Mouse (Mus musculus) hindbrain, embryonic 13.5 days (tissue): ENCODE data around the gene Tango6. TPM values are rescaled to one million over a fixed set of nuclear protein-coding genes. Genes with fewer than 3 reads are reported as not detected.
"Not testable (repeated sequence)": the region's sequence is repeated elsewhere in the genome, so short reads cannot be mapped to it uniquely, and the experiment has no call there.

Source experiments
- ATAC-seq: fragments of 200-750 bp; cut with Nextera tagmentation; 2 replicates; pipeline ENCODE4 v1.8.0; 2017; ENCODE audit warnings: moderate TSS enrichment; ENCODE audit not compliant: low FRiP score
- H3K27ac ChIP-seq: fragments of 300-500 bp; sonication (generic); 2 replicates; pipeline ENCODE4 v1.5.1; 2015; ENCODE audit warnings: inconsistent platforms, mild to moderate bottlenecking, moderate library complexity
- H3K27me3 ChIP-seq: fragments of 300-500 bp; sonication (generic); 2 replicates; pipeline ENCODE4 v1.6.1; 2015; ENCODE audit warnings: mild to moderate bottlenecking, inconsistent platforms
- H3K36me3 ChIP-seq: fragments of 300-500 bp; sonication (generic); 2 replicates; pipeline ENCODE4 v1.6.1; 2015; ENCODE audit warnings: mild to moderate bottlenecking, inconsistent platforms
- H3K4me1 ChIP-seq: fragments of 300-500 bp; sonication (generic); replicated peaks from 2 replicates; pipeline ENCODE4 v1.6.1; 2015; ENCODE audit warnings: inconsistent platforms
- H3K4me2 ChIP-seq: fragments of 300-500 bp; sonication (generic); 2 replicates; pipeline ENCODE4 v1.6.1; 2015; ENCODE audit warnings: inconsistent platforms, mild to moderate bottlenecking, moderate library complexity
- H3K4me3 ChIP-seq: fragments of 300-500 bp; sonication (generic); 2 replicates; pipeline ENCODE4 v1.5.1; 2015; ENCODE audit warnings: mild to moderate bottlenecking, inconsistent platforms
- H3K9ac ChIP-seq: fragments of 300-500 bp; sonication (generic); 2 replicates; pipeline ENCODE4 v1.6.1; 2015; ENCODE audit warnings: mild to moderate bottlenecking, inconsistent platforms
- H3K9me3 ChIP-seq: fragments of 300-500 bp; sonication (generic); 2 replicates; pipeline ENCODE4 v1.6.1; 2016; ENCODE audit warnings: inconsistent platforms
- WGBS: fragments of 180-500 bp; shearing (Covaris S2); methylation state at CpG from one replicate; pipeline ENCODE4 v1.1.7; 2015; 5-methylcytosine and 5-hydroxymethylcytosine counted together
- polyA plus RNA-seq: library from polyadenylated mRNA; unstranded; fragments of >200 nt; fragmentation: Nextera tagmentation; extraction: Ambion mirVana; gene quantifications from 2 replicates; pipeline ENCODE4 v1.2.1, GENCODE M21; 2015

Gene Tango6
- polyA plus RNA-seq, 1 experiment from 2014 or later: 6.6 TPM

DNA sequence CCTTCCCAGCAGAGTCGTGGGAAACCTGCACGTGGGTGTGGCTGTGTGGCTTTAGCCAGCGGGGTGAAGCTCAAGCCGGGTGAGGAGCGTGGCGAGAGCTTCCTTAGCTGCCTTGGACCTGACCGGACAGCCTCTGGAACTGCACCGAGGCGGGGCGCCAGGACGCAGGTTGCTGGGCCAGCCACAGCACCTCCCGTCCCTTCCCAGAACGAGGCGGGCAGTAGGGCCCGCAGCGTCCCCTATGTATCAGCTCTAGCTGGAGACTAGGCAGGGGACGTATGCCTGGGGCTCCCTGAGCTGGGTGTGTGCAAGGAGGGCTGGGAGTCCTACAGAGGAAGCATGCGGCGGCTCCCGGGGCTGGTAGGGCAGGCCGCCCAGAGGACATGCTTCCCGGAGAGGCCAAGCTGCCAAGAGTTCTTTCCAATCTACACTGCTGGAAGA lies 189.1 kb downstream of the Tango6 start:
- no peaks in the 10 kb centered on the region for H3K9me3 ChIP-seq
- H3K27ac ChIP-seq: peak overlapping the region; percentile 71
- peak overlapping the region; percentile 68 for H3K4me3 ChIP-seq
- WGBS: under 1% methylated on average over 22 of the region's 22 CpGs
- peaks cover 20% of the 10 kb centered on the region for H3K36me3 ChIP-seq
- H3K27me3 ChIP-seq: peaks cover 62% of the 10 kb centered on the region
- peaks cover 35% of the 10 kb centered on the region for H3K4me1 ChIP-seq
- H3K4me2 ChIP-seq: peak overlapping the region; percentile 96
- ATAC-seq: peak; percentile 53
- peak overlapping the region; percentile 83 for H3K9ac ChIP-seq

GRCm38 (mm10) chr8:106872454-106873034 lies 189.7 kb downstream of the Tango6 start:
- H3K4me1 ChIP-seq: peaks cover 35% of the 10 kb centered on the region
- peak overlapping the region; percentile 83 for H3K9ac ChIP-seq
- peak overlapping the region; percentile 68 for H3K4me3 ChIP-seq
- H3K36me3 ChIP-seq: peaks cover 22% of the 10 kb centered on the region
- peak overlapping the region; percentile 71; the same call in 1 of the 2 replicates for H3K27ac ChIP-seq
- peak overlapping the region; percentile 96 for H3K4me2 ChIP-seq
- no peak for ATAC-seq
- peaks cover 56% of the 10 kb centered on the region for H3K27me3 ChIP-seq
- 7% methylated on average over 8 of the region's 8 CpGs for WGBS
- H3K9me3 ChIP-seq: no peaks in the 10 kb centered on the region

DNA sequence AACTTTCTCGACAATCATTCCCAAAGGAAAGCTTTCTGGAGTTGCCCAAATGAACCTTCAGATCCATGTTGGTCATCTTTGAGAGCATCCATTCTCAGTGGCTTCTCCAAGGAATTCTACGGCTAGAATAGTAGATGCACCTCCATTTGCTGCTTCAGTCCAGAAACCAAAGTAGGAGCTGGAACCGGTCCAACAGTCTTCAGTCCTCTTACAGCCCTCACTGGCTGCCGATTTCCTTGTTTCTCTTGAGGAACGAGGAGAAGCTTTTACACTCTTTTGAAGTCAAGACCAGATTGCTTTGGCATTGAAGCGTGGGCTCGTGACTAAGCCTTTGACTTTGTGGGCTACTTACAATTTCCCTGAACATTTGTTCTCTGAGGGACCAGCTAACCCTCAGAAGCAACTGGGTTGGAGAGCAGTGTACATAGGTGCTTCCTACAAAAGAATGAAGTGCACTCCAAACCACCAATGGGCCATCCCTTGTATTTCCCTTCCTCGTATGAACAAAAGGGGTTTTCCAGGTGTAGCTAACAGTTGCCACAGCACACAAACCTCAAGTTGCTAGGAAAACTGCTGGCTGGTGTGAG lies 197.3 kb downstream of the Tango6 start:
- Histone ChIP-seq H3K9ac (no peak overlapping the region), H3K4me3 (no peak overlapping the region), H3K4me2 (no peak overlapping the region), H3K9me3 (no peaks in the 10 kb centered on the region), H3K27ac (no peak overlapping the region), H3K4me1 (no peaks in the 10 kb centered on the region), H3K36me3 (peaks cover 79% of the 10 kb centered on the region), H3K27me3 (no peaks in the 10 kb centered on the region)
- no peak for ATAC-seq
- WGBS: 93% methylated on average over 8 of the region's 8 CpGs

DNA sequence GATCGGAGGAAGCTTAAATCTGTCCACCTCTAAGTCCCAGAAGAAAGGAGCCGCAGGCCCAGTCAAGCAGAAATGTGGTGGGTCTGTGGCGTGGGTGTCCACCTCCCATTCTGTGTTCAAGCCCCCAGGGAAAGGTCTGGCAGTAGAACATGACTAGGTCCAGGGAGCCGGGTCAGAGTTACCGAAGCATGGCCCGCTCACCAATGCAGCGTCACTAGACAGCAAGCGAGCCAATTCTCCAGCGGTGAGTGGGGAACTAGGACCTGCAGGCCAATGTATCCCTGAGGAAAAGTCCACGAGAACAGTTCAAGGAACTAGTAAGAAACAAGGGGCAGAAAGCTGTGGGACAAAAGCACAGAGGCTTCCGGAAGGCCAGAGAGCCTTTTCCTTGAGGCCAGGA lies 201.2 kb downstream of the Tango6 start:
- peaks cover 71% of the 10 kb centered on the region for H3K36me3 ChIP-seq

DNA sequence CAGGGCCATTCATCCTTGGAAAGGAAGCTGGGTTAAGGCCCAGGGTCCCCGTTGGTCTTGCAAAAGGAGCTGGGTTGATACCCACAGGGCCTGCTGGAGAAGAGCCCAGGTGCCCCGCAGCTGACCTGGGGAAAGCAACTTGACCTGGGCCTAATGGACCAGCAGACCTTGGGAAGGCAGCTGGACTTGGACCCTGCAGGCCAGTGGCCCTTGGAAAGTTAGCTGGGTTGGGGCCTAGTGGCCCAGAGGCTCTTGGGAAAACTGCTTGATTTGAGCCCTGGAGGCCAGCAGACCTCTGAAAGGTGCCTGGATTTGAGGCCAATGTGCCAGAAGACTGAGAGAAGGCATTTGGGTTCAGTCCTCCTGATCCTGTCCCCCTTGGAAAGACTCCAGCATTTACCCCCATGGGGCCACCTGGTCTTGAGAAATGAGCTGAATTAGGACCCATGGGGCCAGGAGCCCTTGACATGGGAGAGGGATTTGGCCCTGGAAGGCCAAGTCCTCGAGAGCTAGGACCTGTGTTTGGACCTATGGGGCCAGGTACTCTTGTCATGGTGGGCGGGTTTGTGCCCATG lies 202.0 kb downstream of the Tango6 start:
- H3K36me3 ChIP-seq: peaks cover 63% of the 10 kb centered on the region
- WGBS: 97% methylated on average over 4 of the region's 4 CpGs
- H3K4me1 ChIP-seq, H3K9ac ChIP-seq, H3K4me3 ChIP-seq, H3K4me2 ChIP-seq, H3K27ac ChIP-seq, H3K27me3 ChIP-seq, H3K9me3 ChIP-seq, ATAC-seq: not testable (repeated sequence)

More for the DNA sequence above, 201.2 kb downstream of the Tango6 start:
- H3K9me3 ChIP-seq, H3K27ac ChIP-seq, ATAC-seq, H3K4me3 ChIP-seq, H3K27me3 ChIP-seq, H3K9ac ChIP-seq, H3K4me1 ChIP-seq, H3K4me2 ChIP-seq: not testable (repeated sequence)
- WGBS: 96% methylated on average over 11 of the region's 11 CpGs

- no peak overlapping the region for H3K4me2 ChIP-seq
- H3K36me3 ChIP-seq: peaks cover 40% of the 10 kb centered on the region
- H3K27ac ChIP-seq: no peak overlapping the region
- no peak overlapping the region for H3K9ac ChIP-seq
- H3K27me3 ChIP-seq: no peaks in the 10 kb centered on the region
- 52% methylated on average over 5 of the region's 5 CpGs for WGBS
- H3K9me3 ChIP-seq: no peaks in the 10 kb centered on the region
- ATAC-seq: peak; percentile 71; the same call in 1 of the 2 replicates
- H3K4me1 ChIP-seq: peaks cover 8% of the 10 kb centered on the region
- no peak overlapping the region for H3K4me3 ChIP-seq
Observed at GRCm38 (mm10) chr8:106887336-106888189, 204.7 kb downstream of the Tango6 start.

- H3K27me3 ChIP-seq: no peaks in the 10 kb centered on the region
- H3K4me2 ChIP-seq: no peak overlapping the region
- no peak overlapping the region for H3K27ac ChIP-seq
- H3K4me1 ChIP-seq: peaks cover 8% of the 10 kb centered on the region
- WGBS: 89% methylated on average over 3 of the region's 3 CpGs
- H3K9me3 ChIP-seq: no peaks in the 10 kb centered on the region
- no peak overlapping the region for H3K9ac ChIP-seq
- no peak overlapping the region for H3K4me3 ChIP-seq
- ATAC-seq: no peak
- peaks cover 29% of the 10 kb centered on the region for H3K36me3 ChIP-seq
Observed at GRCm38 (mm10) chr8:106888803-106889202, 205.9 kb downstream of the Tango6 start.

DNA sequence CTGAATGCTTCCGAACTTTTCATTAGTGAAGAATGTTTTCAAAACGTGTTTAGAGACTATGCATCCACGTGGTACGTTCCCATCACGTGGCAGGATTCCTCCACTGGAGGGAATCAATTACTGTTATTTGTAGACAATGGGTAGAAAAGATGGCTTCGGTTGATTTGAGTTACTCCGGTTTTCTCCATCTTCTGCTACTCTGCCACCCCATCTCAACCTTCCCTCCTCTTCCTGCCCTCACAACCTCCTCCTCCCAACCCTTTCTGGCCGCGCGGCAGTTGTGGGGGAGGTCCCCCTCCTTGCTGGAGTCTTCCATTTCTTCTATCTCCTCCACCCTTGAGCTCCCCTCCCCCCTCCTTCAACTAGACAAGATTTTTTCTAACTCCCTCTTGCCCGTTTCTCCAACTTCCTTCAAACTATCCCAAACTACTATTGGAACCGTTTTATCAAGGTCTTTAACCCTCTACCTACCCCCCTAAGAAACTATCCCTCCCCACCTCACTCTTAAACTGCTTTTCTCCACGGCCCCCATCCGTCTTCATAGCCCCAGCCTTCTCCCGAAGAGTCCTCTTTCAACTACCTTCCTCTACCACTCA lies 209.4 kb downstream of the Tango6 start:
- Histone ChIP-seq H3K9me3 (no peaks in the 10 kb centered on the region), H3K4me1 (peaks cover 22% of the 10 kb centered on the region), H3K27me3 (no peaks in the 10 kb centered on the region), H3K4me2 (peak overlapping the region; percentile 80), H3K27ac (peak overlapping the region; percentile 97), H3K36me3 (peaks cover 22% of the 10 kb centered on the region), H3K9ac (peak overlapping the region; percentile 96), H3K4me3 (peak overlapping the region; percentile 89)
- peak; percentile 11; the same call in 1 of the 2 replicates for ATAC-seq
- under 1% methylated on average over 15 of the region's 15 CpGs for WGBS

DNA sequence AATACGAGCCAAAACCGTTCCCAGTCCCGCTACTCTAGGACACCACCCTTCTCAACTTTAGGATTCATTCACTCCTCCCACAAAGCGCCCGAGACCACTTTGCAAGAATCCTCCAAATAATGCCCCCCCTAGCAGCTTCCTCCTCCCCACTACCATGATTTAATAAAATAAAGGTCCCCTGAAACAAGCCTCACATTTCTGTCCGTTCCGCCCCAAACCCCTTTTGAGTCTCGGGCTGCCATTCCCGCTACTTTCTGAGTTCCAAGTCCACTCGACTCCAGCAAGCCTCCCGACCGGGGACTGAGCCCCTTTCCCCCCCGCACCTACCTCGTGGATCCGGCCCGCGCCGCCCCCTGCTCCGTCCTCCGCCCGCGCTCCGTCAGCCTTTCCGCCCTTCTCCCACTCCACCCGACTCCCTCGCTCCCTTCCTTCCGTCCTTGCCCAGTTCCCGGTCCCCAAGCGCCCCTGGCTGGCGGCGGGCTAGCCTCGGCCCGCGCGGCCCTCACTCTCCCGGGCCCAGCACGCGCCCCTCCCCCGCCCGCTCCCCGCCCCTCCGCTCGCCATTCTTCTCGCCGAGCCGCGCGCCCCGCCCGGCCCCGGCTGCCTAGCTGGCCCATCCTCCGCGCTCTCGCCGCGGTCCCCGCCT lies 210.1 kb downstream of the Tango6 start:
- H3K27me3 ChIP-seq: no peaks in the 10 kb centered on the region
- peak overlapping the region; percentile 96 for H3K9ac ChIP-seq
- peaks cover 27% of the 10 kb centered on the region for H3K36me3 ChIP-seq
- H3K4me1 ChIP-seq: peaks cover 22% of the 10 kb centered on the region
- peak overlapping the region; percentile 89 for H3K4me3 ChIP-seq
- ATAC-seq: peak; percentile 83
- H3K9me3 ChIP-seq: no peaks in the 10 kb centered on the region
- WGBS: under 1% methylated on average over 32 of the region's 57 CpGs
- peak overlapping the region; percentile 80 for H3K4me2 ChIP-seq
- peak overlapping the region; percentile 97 for H3K27ac ChIP-seq

- peaks cover 22% of the 10 kb centered on the region for H3K4me1 ChIP-seq
- under 1% methylated on average over 49 of the region's 63 CpGs for WGBS
Observed at GRCm38 (mm10) chr8:106893481-106894156, 210.8 kb downstream of the Tango6 start, which contains the start of gene Utp4. Gene Utp4, plus strand, starts transcription at chr8:106893636.

GRCm38 (mm10) chr8:106899473-106899872 lies 216.6 kb downstream of the Tango6 start:
- no peak for ATAC-seq
- H3K9me3 ChIP-seq: no peaks in the 10 kb centered on the region
- H3K36me3 ChIP-seq: peaks cover 90% of the 10 kb centered on the region
- no peak overlapping the region for H3K27ac ChIP-seq
- no peak overlapping the region for H3K4me3 ChIP-seq
- no peak overlapping the region for H3K9ac ChIP-seq
- WGBS: 90% methylated on average over 5 of the region's 5 CpGs
- no peak overlapping the region for H3K4me2 ChIP-seq
- peaks cover 7% of the 10 kb centered on the region for H3K4me1 ChIP-seq
- H3K27me3 ChIP-seq: no peaks in the 10 kb centered on the region

More at GRCm38 (mm10) chr8:106893481-106894156, 210.8 kb downstream of the Tango6 start, which contains the start of gene Utp4:
- peak within 1 kb of the TSS; percentile 96 for H3K9ac ChIP-seq
- H3K4me2 ChIP-seq: peak within 1 kb of the TSS; percentile 80
- peak within 1 kb of the TSS; percentile 89 for H3K4me3 ChIP-seq
- peaks cover 33% of the 10 kb centered on the region for H3K36me3 ChIP-seq
- no peaks in the 10 kb centered on the region for H3K9me3 ChIP-seq
- peak; percentile 95 for ATAC-seq
- H3K27me3 ChIP-seq: no peaks in the 10 kb centered on the region
- H3K27ac ChIP-seq: peak within 1 kb of the TSS; percentile 97
